Mouse (Mus musculus): ENCODE measurements around the gene Cdkl3. TPM values are rescaled to one million over a fixed set of nuclear protein-coding genes. Genes with fewer than 3 reads are reported as not detected.
"Not testable (repeated sequence)": the region's sequence is repeated elsewhere in the genome, so short reads cannot be mapped to it uniquely, and the experiment has no call there.

The Cdkl3 gene
- polyA plus RNA-seq, 1 experiment from 2014 or later = 4.8 TPM

DNA sequence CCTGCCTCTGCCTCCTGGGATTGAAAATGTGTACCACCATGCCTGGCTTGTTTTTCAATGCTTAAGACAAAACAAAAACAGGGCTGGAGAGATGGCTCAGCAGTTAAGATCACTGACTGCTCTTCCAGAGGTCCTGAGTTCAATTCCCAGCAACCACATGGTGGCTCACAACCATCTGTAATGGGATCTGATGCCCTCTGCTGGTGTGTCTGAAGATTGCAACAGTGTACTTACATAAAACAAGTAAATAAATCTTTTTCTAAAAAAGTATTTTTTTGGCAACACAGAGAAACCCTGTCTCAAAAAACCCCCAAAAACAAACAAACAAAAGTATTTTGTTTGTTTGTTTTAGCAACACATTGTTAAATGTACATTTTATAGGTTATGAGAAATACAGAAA is 116.4 kb downstream of the Cdkl3 start:
- not testable (repeated sequence) for H3K9me3 ChIP-seq (ENCODE audit: control insufficient read depth, low read length); H3K27ac ChIP-seq (replicated peaks); H3K9ac ChIP-seq (ENCODE audit: low read length); H3K4me2 ChIP-seq (replicated peaks; ENCODE audit: low read depth); H3K4me3 ChIP-seq (ENCODE audit: low read depth, low read length); ATAC-seq (ENCODE audit: low FRiP score, low TSS enrichment); H3K4me1 ChIP-seq (replicated peaks; ENCODE audit: control insufficient read depth, insufficient read depth); H3K27me3 ChIP-seq (ENCODE audit: control insufficient read depth, insufficient read depth, low read length); DNase-seq (ENCODE audit: low spot score)
- H3K36me3 ChIP-seq (ENCODE audit: control insufficient read depth, insufficient read depth, low read length) = peaks cover 25% of the 10 kb centered on the region
- peak; percentile 49 for TF ChIP-seq CTCF (IDR thresholded peaks at IDR 0.05; ENCODE audit: low read depth)

- WGBS = 74% methylated on average over 6 of the region's 6 CpGs
- H3K36me3 ChIP-seq (ENCODE audit: control insufficient read depth, insufficient read depth, low read length) = peaks cover 25% of the 10 kb centered on the region
- no peak for ATAC-seq (ENCODE audit: low FRiP score, low TSS enrichment)
Observed at GRCm38 (mm10) chr11:52122045-52122444, 118.0 kb downstream of the Cdkl3 start.

DNA sequence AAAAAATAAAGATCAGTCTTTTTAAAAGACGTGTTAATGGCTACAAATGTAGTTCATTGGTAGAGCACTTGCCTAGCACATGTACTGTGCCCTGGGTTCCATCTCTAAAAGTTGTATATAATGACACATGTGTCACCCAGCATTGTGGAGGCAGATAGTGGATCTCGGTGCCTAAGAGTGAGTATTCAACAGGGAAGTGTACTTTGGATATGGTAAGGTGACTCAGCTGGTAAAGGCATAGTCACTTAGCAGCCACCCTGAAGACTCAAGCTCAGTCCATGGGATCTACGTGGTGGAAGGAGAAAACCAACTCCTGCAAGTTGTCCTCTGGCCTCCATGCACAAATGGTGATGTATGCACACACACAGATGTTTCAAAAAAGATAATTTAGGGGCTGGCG is 120.4 kb downstream of the Cdkl3 start:
- Histone ChIP-seq H3K27me3 (ENCODE audit: control insufficient read depth, insufficient read depth, low read length) (no peaks in the 10 kb centered on the region), H3K9ac (ENCODE audit: low read length) (no peak overlapping the region), H3K4me2 (replicated peaks; ENCODE audit: low read depth) (no peak overlapping the region), H3K4me1 (replicated peaks; ENCODE audit: control insufficient read depth, insufficient read depth) (no peaks in the 10 kb centered on the region), H3K9me3 (ENCODE audit: control insufficient read depth, low read length) (no peaks in the 10 kb centered on the region), H3K4me3 (ENCODE audit: low read depth, low read length) (no peak overlapping the region), H3K36me3 (ENCODE audit: control insufficient read depth, insufficient read depth, low read length) (peaks cover 17% of the 10 kb centered on the region), H3K27ac (replicated peaks) (no peak overlapping the region)
- DNase-seq (ENCODE audit: low spot score) = no peak
- WGBS = 84% methylated on average over 4 of the region's 4 CpGs
- ATAC-seq (ENCODE audit: low FRiP score, low TSS enrichment) = peak; percentile 73
- TF ChIP-seq EP300 (optimal IDR thresholded peaks at IDR 0.05) (no peak), CTCF (IDR thresholded peaks at IDR 0.05; ENCODE audit: low read depth) (no peak)

More at GRCm38 (mm10) chr11:52122045-52122444, 118.0 kb downstream of the Cdkl3 start:
- no peak for TF ChIP-seq EP300 (optimal IDR thresholded peaks at IDR 0.05)
- no peak for TF ChIP-seq CTCF (IDR thresholded peaks at IDR 0.05; ENCODE audit: low read depth)
- Histone ChIP-seq H3K4me3 (ENCODE audit: low read depth, low read length) (no peak overlapping the region), H3K9me3 (ENCODE audit: control insufficient read depth, low read length) (no peaks in the 10 kb centered on the region), H3K27me3 (ENCODE audit: control insufficient read depth, insufficient read depth, low read length) (no peaks in the 10 kb centered on the region), H3K4me1 (replicated peaks; ENCODE audit: control insufficient read depth, insufficient read depth) (no peaks in the 10 kb centered on the region), H3K9ac (ENCODE audit: low read length) (no peak overlapping the region), H3K4me2 (replicated peaks; ENCODE audit: low read depth) (no peak overlapping the region), H3K27ac (replicated peaks) (no peak overlapping the region)
- DNase-seq (ENCODE audit: low spot score) = no peak

- Histone ChIP-seq H3K27ac (replicated peaks) (no peak overlapping the region), H3K9ac (ENCODE audit: low read length) (no peak overlapping the region), H3K4me1 (replicated peaks; ENCODE audit: control insufficient read depth, insufficient read depth) (no peaks in the 10 kb centered on the region), H3K9me3 (ENCODE audit: control insufficient read depth, low read length) (no peaks in the 10 kb centered on the region), H3K4me2 (replicated peaks; ENCODE audit: low read depth) (no peak overlapping the region), H3K27me3 (ENCODE audit: control insufficient read depth, insufficient read depth, low read length) (no peaks in the 10 kb centered on the region), H3K4me3 (ENCODE audit: low read depth, low read length) (no peak overlapping the region), H3K36me3 (ENCODE audit: control insufficient read depth, insufficient read depth, low read length) (peaks cover 5% of the 10 kb centered on the region; the same call in 1 of the 2 replicates)
- WGBS = 70% methylated on average over 3 of the region's 3 CpGs
- ATAC-seq (ENCODE audit: low FRiP score, low TSS enrichment) = no peak
- TF ChIP-seq EP300 (optimal IDR thresholded peaks at IDR 0.05) (no peak), CTCF (IDR thresholded peaks at IDR 0.05; ENCODE audit: low read depth) (no peak)
- DNase-seq (ENCODE audit: low spot score) = no peak
Observed at GRCm38 (mm10) chr11:52127169-52127568, 123.1 kb downstream of the Cdkl3 start.

DNA sequence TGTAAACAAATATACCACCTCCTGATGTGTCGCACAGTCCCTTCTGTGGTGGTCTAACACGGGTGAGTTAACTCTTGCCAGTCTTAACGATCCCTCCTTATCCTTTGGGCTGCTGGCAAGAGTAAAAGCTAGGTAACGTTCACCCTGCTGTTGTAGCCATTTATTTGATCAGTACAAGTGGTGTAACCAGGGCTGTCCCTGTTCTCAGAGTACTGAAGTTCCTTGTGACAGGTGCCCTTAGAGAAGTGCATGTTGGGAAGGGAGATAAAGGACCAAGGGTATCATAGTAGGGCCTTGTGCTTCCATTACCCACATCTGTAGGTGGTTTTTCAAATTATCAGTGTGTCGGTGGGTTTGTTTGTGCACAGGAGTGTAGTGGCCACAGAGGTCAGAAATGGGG is 123.7 kb downstream of the Cdkl3 start:
- WGBS = 63% methylated on average over 5 of the region's 5 CpGs

DNA sequence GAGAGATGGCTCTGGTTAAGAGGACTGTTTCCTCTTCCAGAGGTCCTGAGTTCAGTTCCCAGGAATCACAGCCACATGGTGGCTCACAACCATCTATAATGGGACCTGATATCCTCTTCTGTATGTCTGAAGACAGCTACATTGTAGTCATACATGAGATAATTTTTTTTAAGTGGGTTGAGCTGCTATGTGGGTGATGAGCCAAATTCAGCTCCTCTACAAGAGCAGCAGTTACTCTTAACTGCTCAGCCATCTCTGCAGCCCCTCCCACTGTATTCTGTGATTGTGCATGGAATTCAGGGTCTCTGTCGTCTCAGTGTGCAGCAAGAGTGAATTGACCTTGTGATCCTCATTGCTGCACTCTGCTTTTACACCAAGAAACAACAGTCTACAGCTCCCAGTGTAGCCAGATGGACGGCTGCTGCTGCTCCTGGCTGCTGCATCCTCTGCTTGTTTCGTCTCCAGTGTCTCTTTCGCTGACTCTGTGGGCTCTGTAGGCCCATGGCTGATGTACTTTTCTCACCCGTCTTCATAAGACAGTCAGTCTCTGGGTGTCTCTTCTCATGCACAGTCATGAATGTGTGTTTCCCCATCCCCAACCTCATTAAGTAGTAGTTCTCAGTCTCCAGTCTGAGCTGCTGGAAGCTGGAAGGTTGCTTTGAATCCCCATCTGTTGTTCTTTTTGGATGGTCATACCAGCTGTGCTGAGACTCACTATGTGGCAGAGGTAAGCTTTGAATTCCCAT is 124.5 kb downstream of the Cdkl3 start:
- 56% methylated on average over 5 of the region's 5 CpGs for WGBS
- H3K4me1 ChIP-seq (replicated peaks; ENCODE audit: control insufficient read depth, insufficient read depth) = no peaks in the 10 kb centered on the region
- H3K9ac ChIP-seq (ENCODE audit: low read length) = no peak overlapping the region
- no peak for TF ChIP-seq EP300 (optimal IDR thresholded peaks at IDR 0.05)
- no peak for TF ChIP-seq CTCF (IDR thresholded peaks at IDR 0.05; ENCODE audit: low read depth)
- no peak for DNase-seq (ENCODE audit: low spot score)
- no peak overlapping the region for H3K4me3 ChIP-seq (ENCODE audit: low read depth, low read length)
- no peak for ATAC-seq (ENCODE audit: low FRiP score, low TSS enrichment)
- H3K27me3 ChIP-seq (ENCODE audit: control insufficient read depth, insufficient read depth, low read length) = no peaks in the 10 kb centered on the region
- no peak overlapping the region for H3K4me2 ChIP-seq (replicated peaks; ENCODE audit: low read depth)
- no peaks in the 10 kb centered on the region for H3K36me3 ChIP-seq (ENCODE audit: control insufficient read depth, insufficient read depth, low read length)
- H3K27ac ChIP-seq (replicated peaks) = no peak overlapping the region
- no peaks in the 10 kb centered on the region for H3K9me3 ChIP-seq (ENCODE audit: control insufficient read depth, low read length)

More for the DNA sequence above, 123.7 kb downstream of the Cdkl3 start:
- no peaks in the 10 kb centered on the region for H3K4me1 ChIP-seq (replicated peaks; ENCODE audit: control insufficient read depth, insufficient read depth)
- TF ChIP-seq EP300 (optimal IDR thresholded peaks at IDR 0.05) (no peak), CTCF (IDR thresholded peaks at IDR 0.05; ENCODE audit: low read depth) (no peak)
- DNase-seq (ENCODE audit: low spot score) (no peak), ATAC-seq (ENCODE audit: low FRiP score, low TSS enrichment) (no peak)
- no peak overlapping the region for H3K4me3 ChIP-seq (ENCODE audit: low read depth, low read length)
- no peaks in the 10 kb centered on the region for H3K27me3 ChIP-seq (ENCODE audit: control insufficient read depth, insufficient read depth, low read length)
- H3K4me2 ChIP-seq (replicated peaks; ENCODE audit: low read depth) = no peak overlapping the region
- no peak overlapping the region for H3K27ac ChIP-seq (replicated peaks)
- no peaks in the 10 kb centered on the region for H3K9me3 ChIP-seq (ENCODE audit: control insufficient read depth, low read length)
- H3K9ac ChIP-seq (ENCODE audit: low read length) = no peak overlapping the region
- no peaks in the 10 kb centered on the region for H3K36me3 ChIP-seq (ENCODE audit: control insufficient read depth, insufficient read depth, low read length)

Measured in stomach, postnatal 0 days (tissue).